Mouse (Mus musculus) C2C12 (cell line): ENCODE measurements around the gene Diablo.

ENCODE experiments used
- CEBPB ChIP-seq: IDR thresholded peaks from one replicate; pipeline ENCODE4 v1.6.1; 2011; ENCODE audit warnings: low read depth, mild to moderate bottlenecking, control low read depth, moderate library complexity
- CTCF ChIP-seq: IDR thresholded peaks from one replicate; pipeline ENCODE4 v1.5.1; 2011; ENCODE audit not compliant: control insufficient read depth, insufficient read depth, insufficient read length

DNA sequence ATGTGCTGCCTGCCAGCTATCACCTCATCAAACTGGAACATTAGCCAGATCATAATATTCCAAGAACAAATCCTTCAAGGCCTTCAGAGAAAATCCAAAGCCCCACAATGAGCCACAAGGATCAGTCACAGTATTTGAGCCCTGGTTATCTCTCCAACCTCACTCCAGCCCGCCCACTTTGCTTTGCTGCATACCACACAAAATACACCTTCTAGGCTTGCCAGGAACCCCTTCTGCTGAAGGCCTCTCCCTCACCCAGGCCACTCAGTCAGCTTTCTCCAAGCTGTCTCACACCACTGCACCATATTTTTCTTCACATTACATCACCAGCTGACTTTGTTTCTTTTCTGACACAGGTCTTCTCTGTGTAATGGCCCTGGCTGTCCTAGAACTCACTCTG, 1.8 kb downstream of the Diablo start:
- TF ChIP-seq CTCF, result no peak
- TF ChIP-seq CEBPB, result no peak
